Mouse (Mus musculus) MEL (cell line): ENCODE data around the gene Acss1. TPM values are rescaled to one million over a fixed set of nuclear protein-coding genes. Genes with fewer than 3 reads are reported as not detected.

ENCODE experiments used
- DNase-seq: peaks from one replicate; pipeline ENCODE4 v3.0.0; 2011; ENCODE audit warnings: low read depth, low spot score
- H3K27ac ChIP-seq: 2 replicates; pipeline ENCODE4 v1.5.1; 2012; ENCODE audit warnings: low read depth, mild to moderate bottlenecking, control low read depth, low read length, moderate library complexity; ENCODE audit not compliant: control insufficient read depth
- H3K27me3 ChIP-seq, 2 experiments: fragments of 150-350 bp in 1 of 2; sonication (generic) in 1 of 2; 2 replicates each; pipeline ENCODE4 v1.6.1; 2012; ENCODE audit warnings: low read length in 2 of 2, mild to moderate bottlenecking in 2 of 2, improper control_type of control experiment in 1 of 2, moderate library complexity in 1 of 2; ENCODE audit not compliant: insufficient read depth in 2 of 2, control insufficient read depth in 1 of 2
- H3K36me3 ChIP-seq, 2 experiments: 2 replicates each; pipeline ENCODE4 v1.6.1; 2012 to 2014; ENCODE audit warnings: low read length in 2 of 2, improper control_type of control experiment in 1 of 2, inconsistent platforms in 1 of 2, mild to moderate bottlenecking in 1 of 2; ENCODE audit not compliant: insufficient read depth in 2 of 2, control insufficient read depth in 1 of 2
- H3K4me1 ChIP-seq, 2 experiments: fragments of 150-350 bp in 1 of 2; sonication (generic) in 1 of 2; 2 replicates each; pipeline ENCODE4 v1.6.1; 2012; ENCODE audit warnings: low read length in 2 of 2, improper control_type of control experiment in 1 of 2, mild to moderate bottlenecking in 1 of 2; ENCODE audit not compliant: insufficient read depth in 2 of 2, control insufficient read depth in 1 of 2
- H3K4me3 ChIP-seq, 2 experiments: fragments of 150-350 bp in 1 of 2; sonication (generic) in 1 of 2; 2 replicates each; pipeline ENCODE4 v1.5.1; 2012; ENCODE audit warnings: low read depth in 2 of 2, low read length in 2 of 2, mild to moderate bottlenecking in 2 of 2, moderate library complexity in 2 of 2, control low read depth in 1 of 2, improper control_type of control experiment in 1 of 2; ENCODE audit not compliant: control insufficient read depth in 1 of 2, insufficient read depth in 1 of 2
- H3K79me2 ChIP-seq: 2 replicates; pipeline ENCODE4 v1.6.1; 2012; ENCODE audit warnings: mild to moderate bottlenecking, low read length, moderate library complexity; ENCODE audit not compliant: control insufficient read depth, poor library complexity, insufficient read depth
- H3K9ac ChIP-seq: 2 replicates; pipeline ENCODE4 v1.6.1; 2012; ENCODE audit warnings: low read depth, mild to moderate bottlenecking, control low read depth, low read length, moderate library complexity; ENCODE audit not compliant: control insufficient read depth, poor library complexity, severe bottlenecking
- H3K9me3 ChIP-seq: fragments of 150-350 bp; sonication (generic); replicated peaks from 2 replicates; pipeline ENCODE4 v1.6.1; 2012; ENCODE audit warnings: mild to moderate bottlenecking, low read length, improper control_type of control experiment, moderate library complexity; ENCODE audit not compliant: insufficient read depth
- CHD1 ChIP-seq: IDR thresholded peaks from 2 replicates; pipeline ENCODE4 v1.6.1; 2012; ENCODE audit warnings: low read depth, mild to moderate bottlenecking, inconsistent platforms, low read length, improper control_type of control experiment
- E2F4 ChIP-seq: IDR thresholded peaks from 2 replicates; pipeline ENCODE4 v1.6.1; 2011; ENCODE audit warnings: low read depth, low read length, improper control_type of control experiment, borderline replicate concordance
- ETS1 ChIP-seq: IDR thresholded peaks from 2 replicates; pipeline ENCODE4 v1.6.1; 2012; ENCODE audit warnings: low read depth, mild to moderate bottlenecking, inconsistent platforms, low read length, improper control_type of control experiment, moderate library complexity
- HCFC1 ChIP-seq: IDR thresholded peaks from 2 replicates; pipeline ENCODE4 v1.6.1; 2012; ENCODE audit warnings: low read depth, mild to moderate bottlenecking, inconsistent platforms, low read length, improper control_type of control experiment, moderate library complexity
- JUND ChIP-seq: IDR thresholded peaks from 2 replicates; pipeline ENCODE4 v1.6.1; 2011; ENCODE audit warnings: low read depth, mild to moderate bottlenecking, improper control_type of control experiment, low read length
- KAT2A ChIP-seq: conservative IDR thresholded peaks from 2 replicates; pipeline ENCODE4 v1.6.1; 2012; ENCODE audit warnings: low read depth, low read length, improper control_type of control experiment, inconsistent platforms
- MAFK ChIP-seq: IDR thresholded peaks from 2 replicates; pipeline ENCODE4 v1.6.1; 2011; ENCODE audit warnings: low read depth, mild to moderate bottlenecking, low read length, improper control_type of control experiment, borderline replicate concordance
- MAX ChIP-seq: IDR thresholded peaks from 2 replicates; pipeline ENCODE4 v1.6.1; 2011; ENCODE audit warnings: low read length, improper control_type of control experiment
- MAZ ChIP-seq: IDR thresholded peaks from 2 replicates; pipeline ENCODE4 v1.6.1; 2012; ENCODE audit warnings: low read depth, mild to moderate bottlenecking, inconsistent platforms, low read length, improper control_type of control experiment
- MXI1 ChIP-seq: IDR thresholded peaks from 2 replicates; pipeline ENCODE4 v1.6.1; 2011; ENCODE audit warnings: mild to moderate bottlenecking, low read depth, low read length, improper control_type of control experiment
- MYB ChIP-seq: IDR thresholded peaks from 2 replicates; pipeline ENCODE4 v1.6.1; 2011; ENCODE audit warnings: mild to moderate bottlenecking, low read depth, low read length, improper control_type of control experiment
- NELFE ChIP-seq: IDR thresholded peaks from 2 replicates; pipeline ENCODE4 v1.6.1; 2011; ENCODE audit warnings: low read depth, low read length, improper control_type of control experiment
- NRF1 ChIP-seq: IDR thresholded peaks from 2 replicates; pipeline ENCODE4 v1.6.1; 2014; ENCODE audit warnings: low read depth, mild to moderate bottlenecking, inconsistent platforms, low read length, improper control_type of control experiment, moderate library complexity; ENCODE audit not compliant: poor library complexity, insufficient read depth, severe bottlenecking
- POLR2AphosphoS2 ChIP-seq: IDR thresholded peaks from 2 replicates; pipeline ENCODE4 v1.6.1; 2011; ENCODE audit warnings: low read length, improper control_type of control experiment
- POLR2AphosphoS5 ChIP-seq: IDR thresholded peaks from 2 replicates; pipeline ENCODE4 v1.6.1; 2012; ENCODE audit warnings: low read depth, borderline replicate concordance, mild to moderate bottlenecking, inconsistent platforms, low read length, moderate library complexity, mixed read lengths
- RAD21 ChIP-seq: IDR thresholded peaks from 2 replicates; pipeline ENCODE4 v1.6.1; 2011; ENCODE audit warnings: mild to moderate bottlenecking, low read depth, low read length, improper control_type of control experiment
- SMC3 ChIP-seq: IDR thresholded peaks from 2 replicates; pipeline ENCODE4 v1.6.1; 2011; ENCODE audit warnings: low read depth, low read length, improper control_type of control experiment
- TCF12 ChIP-seq: IDR thresholded peaks from 2 replicates; pipeline ENCODE4 v1.6.1; 2014; ENCODE audit warnings: low read depth, mild to moderate bottlenecking, inconsistent platforms, low read length, improper control_type of control experiment, moderate library complexity
- UBTF ChIP-seq: IDR thresholded peaks from 2 replicates; pipeline ENCODE4 v1.6.1; 2012; ENCODE audit warnings: low read depth, mild to moderate bottlenecking, inconsistent platforms, low read length, improper control_type of control experiment, moderate library complexity, borderline replicate concordance; ENCODE audit not compliant: insufficient read depth
- USF1 ChIP-seq: IDR thresholded peaks from 2 replicates; pipeline ENCODE4 v1.6.1; 2014; ENCODE audit warnings: low read depth, mild to moderate bottlenecking, inconsistent platforms, low read length, improper control_type of control experiment, moderate library complexity
- USF2 ChIP-seq, 2 experiments: IDR thresholded peaks; 2 replicates each; pipeline ENCODE4 v1.6.1; 2011 to 2012; ENCODE audit warnings: improper control_type of control experiment in 2 of 2, low read length in 2 of 2, borderline replicate concordance in 1 of 2, inconsistent platforms in 1 of 2, low read depth in 1 of 2, mild to moderate bottlenecking in 1 of 2; ENCODE audit not compliant: insufficient read depth in 1 of 2
- ZC3H11A ChIP-seq: IDR thresholded peaks from 2 replicates; pipeline ENCODE4 v1.6.1; 2012; ENCODE audit warnings: low read depth, mild to moderate bottlenecking, inconsistent platforms, low read length, improper control_type of control experiment
- ZKSCAN1 ChIP-seq: IDR thresholded peaks from 2 replicates; pipeline ENCODE4 v1.6.1; 2012; ENCODE audit warnings: low read depth, mild to moderate bottlenecking, inconsistent platforms, low read length, improper control_type of control experiment, moderate library complexity
- ZMIZ1 ChIP-seq: IDR thresholded peaks from 2 replicates; pipeline ENCODE4 v1.6.1; 2012; ENCODE audit warnings: low read depth, mild to moderate bottlenecking, inconsistent platforms, low read length, improper control_type of control experiment, moderate library complexity
- ZNF384 ChIP-seq: IDR thresholded peaks from 2 replicates; pipeline ENCODE4 v1.6.1; 2012; ENCODE audit warnings: low read depth, mild to moderate bottlenecking, inconsistent platforms, low read length, improper control_type of control experiment
- polyA plus RNA-seq, 2 experiments: library from polyadenylated mRNA; stranded (reverse) in 1 of 2; unstranded in 1 of 2; fragments of >175 nt in 1 of 2; fragments of >200 nt in 1 of 2; gene quantifications; 2 replicates each; pipeline versions ENCODE4 v1.2.1 to v1.2.4; 2012; ENCODE audit warnings: low replicate concordance in 2 of 2, low read depth in 1 of 2; ENCODE audit not compliant: insufficient read length in 2 of 2, insufficient read depth in 1 of 2, missing spikeins in 1 of 2
- total RNA-seq: library from RNA; depleted of rRNA; stranded (reverse); fragments of 300-350 nt; gene quantifications from 2 replicates; pipeline ENCODE4 v1.2.3, GENCODE M21; 2012

Acss1 gene
- total and polyA plus RNA-seq, 3 experiments: 10.2 to 22.6 TPM; not detected in 1

- Histone ChIP-seq H3K79me2 (no peaks in the 10 kb centered on the region), H3K9me3 (no peaks in the 10 kb centered on the region), H3K27me3 (no peaks in the 10 kb centered on the region), H3K9ac (no peak overlapping the region), H3K36me3 (peaks cover 0 to 5% of the 10 kb centered on the region in 2 experiments; a peak in 2 of 4 replicates), H3K4me3 (no peak overlapping the region), H3K4me1 (peaks cover 0 to 8% of the 10 kb centered on the region in 2 experiments; a peak in 2 of 4 replicates), H3K27ac (no peak overlapping the region)
- DNase-seq: no peak
- no peak for TF ChIP-seq MXI1
- TF ChIP-seq POLR2AphosphoS2: no peak
- no peak for TF ChIP-seq JUND
- no peak for TF ChIP-seq USF2 (IDR thresholded peaks at IDR 0.05; ENCODE audit: borderline replicate concordance in 1 of 2, insufficient read depth in 1 of 2, low read depth in 1 of 2, low read length in 2 of 2)
- TF ChIP-seq MAZ: no peak
- TF ChIP-seq ZKSCAN1: no peak
- no peak for TF ChIP-seq CHD1
- TF ChIP-seq USF1: no peak
- TF ChIP-seq MAFK: no peak
- TF ChIP-seq ZNF384: no peak
- no peak for TF ChIP-seq POLR2AphosphoS5
- TF ChIP-seq SMC3: no peak
- TF ChIP-seq TCF12: no peak
- no peak for TF ChIP-seq E2F4
- TF ChIP-seq MAX: no peak
- TF ChIP-seq ZC3H11A: no peak
- no peak for TF ChIP-seq ETS1
- TF ChIP-seq HCFC1: no peak
- no peak for TF ChIP-seq ZMIZ1
Observed at GRCm38 (mm10) chr2:150624926-150625325, 43.4 kb downstream of the Acss1 start.

GRCm38 (mm10) chr2:150623957-150624356 is 44.3 kb downstream of the Acss1 start:
- H3K4me1 ChIP-seq: peaks cover 0 to 8% of the 10 kb centered on the region in 2 experiments; a peak in 2 of 4 replicates
- H3K9me3 ChIP-seq: no peaks in the 10 kb centered on the region
- H3K4me3 ChIP-seq: no peak overlapping the region
- no peaks in the 10 kb centered on the region for H3K79me2 ChIP-seq
- H3K9ac ChIP-seq: no peak overlapping the region
- H3K36me3 ChIP-seq: peaks cover 0 to 5% of the 10 kb centered on the region in 2 experiments; a peak in 2 of 4 replicates
- DNase-seq: no peak
- H3K27ac ChIP-seq: no peak overlapping the region
- TF ChIP-seq NELFE (no peak), MAZ (no peak), MAFK (no peak), MXI1 (no peak), CHD1 (no peak), POLR2AphosphoS2 (no peak), RAD21 (no peak), KAT2A (no peak), MYB (no peak), UBTF (no peak), MAX (no peak), NRF1 (no peak)
- no peaks in the 10 kb centered on the region for H3K27me3 ChIP-seq
